Mouse (Mus musculus) heart, embryonic 11.5 days (tissue): ENCODE measurements at regions not wholly inside any gene's neighbourhood (a gene's known extent, or its start where the extent isn't known, plus 50 kb on each side); places are given as distances from the start of the nearest gene placed in this dataset.

Source experiments
- ATAC-seq: fragments of 200-750 bp; cut with Nextera tagmentation; replicated peaks from 2 replicates; pipeline ENCODE4 v1.8.0; 2017; ENCODE audit warnings: moderate library complexity; ENCODE audit not compliant: insufficient number of reproducible peaks, low FRiP score, low TSS enrichment
- H3K27ac ChIP-seq: fragments of 300-500 bp; sonication (generic); 2 replicates; pipeline ENCODE4 v1.5.1; 2014; ENCODE audit warnings: mild to moderate bottlenecking, low read depth, low read length
- H3K27me3 ChIP-seq: fragments of 300-500 bp; sonication (generic); 2 replicates; pipeline ENCODE4 v1.6.1; 2014; ENCODE audit warnings: mild to moderate bottlenecking, low read length, mixed read lengths; ENCODE audit not compliant: control insufficient read depth, insufficient read depth
- H3K36me3 ChIP-seq: fragments of 300-500 bp; sonication (generic); 2 replicates; pipeline ENCODE4 v1.6.1; 2014; ENCODE audit warnings: mild to moderate bottlenecking, low read length, moderate library complexity, mixed read lengths; ENCODE audit not compliant: control insufficient read depth, insufficient read depth
- H3K4me1 ChIP-seq: fragments of 300-500 bp; sonication (generic); 2 replicates; pipeline ENCODE4 v1.6.1; 2014; ENCODE audit warnings: low read length; ENCODE audit not compliant: control insufficient read depth, insufficient read depth
- H3K4me2 ChIP-seq: fragments of 300-500 bp; sonication (generic); 2 replicates; pipeline ENCODE4 v1.6.1; 2014; ENCODE audit warnings: mild to moderate bottlenecking, moderate library complexity
- H3K4me3 ChIP-seq: fragments of 300-500 bp; sonication (generic); 2 replicates; pipeline ENCODE4 v1.5.1; 2014; ENCODE audit warnings: low read depth, low read length
- H3K9ac ChIP-seq: fragments of 300-500 bp; sonication (generic); 2 replicates; pipeline ENCODE4 v1.6.1; 2014; ENCODE audit warnings: mild to moderate bottlenecking, low read depth, low read length, moderate library complexity
- H3K9me3 ChIP-seq: fragments of 300-500 bp; sonication (generic); replicated peaks from 2 replicates; pipeline ENCODE4 v1.6.1; 2016; ENCODE audit warnings: low read length; ENCODE audit not compliant: control insufficient read depth
- WGBS: fragments of 180-500 bp; shearing (Covaris S2); extraction: QIAGEN DNeasy Blood & Tissue Kit; methylation state at CpG from one replicate; pipeline ENCODE4 v1.1.7; 2014; ENCODE audit not compliant: insufficient replicate concordance; 5-methylcytosine and 5-hydroxymethylcytosine counted together

DNA sequence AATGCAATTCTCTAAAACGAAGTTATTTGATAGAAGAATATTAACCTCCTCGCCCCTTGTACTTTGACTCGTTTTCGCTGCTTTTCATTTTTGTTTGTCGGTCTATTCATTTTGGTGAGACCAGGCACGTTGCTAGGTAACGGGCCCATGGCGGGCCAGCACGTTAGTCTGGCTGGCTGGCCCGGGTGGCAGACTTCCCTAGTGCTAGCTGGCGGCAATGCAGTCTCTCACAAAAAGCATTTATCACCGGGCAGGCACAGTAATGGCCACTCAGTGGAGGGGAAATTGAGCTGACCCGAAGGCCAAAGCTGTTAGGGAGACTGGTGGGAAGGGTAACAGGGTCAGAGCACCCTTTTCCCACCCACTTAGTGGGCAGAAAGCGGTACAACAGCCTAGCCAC is 163.7 kb downstream of the Gm12689 start:
- H3K4me3 ChIP-seq: no peak overlapping the region
- H3K27ac ChIP-seq: no peak overlapping the region
- WGBS: 17% methylated on average over 14 of the region's 14 CpGs
- no peaks in the 10 kb centered on the region for H3K4me1 ChIP-seq
- H3K9me3 ChIP-seq: no peaks in the 10 kb centered on the region
- peak overlapping the region; percentile 24 for H3K4me2 ChIP-seq
- H3K36me3 ChIP-seq: no peaks in the 10 kb centered on the region
- H3K27me3 ChIP-seq: no peaks in the 10 kb centered on the region
- no peak overlapping the region for H3K9ac ChIP-seq
- no peak for ATAC-seq

GRCm38 (mm10) chr4:99465493-99465892 is 169.8 kb downstream of the Gm12689 start:
- H3K4me3 ChIP-seq: no peak overlapping the region
- no peaks in the 10 kb centered on the region for H3K36me3 ChIP-seq
- H3K9ac ChIP-seq: no peak overlapping the region
- no peaks in the 10 kb centered on the region for H3K27me3 ChIP-seq
- H3K27ac ChIP-seq: no peak overlapping the region
- H3K9me3 ChIP-seq: no peaks in the 10 kb centered on the region
- WGBS: 77% methylated on average over 9 of the region's 9 CpGs
- ATAC-seq: no peak
- no peaks in the 10 kb centered on the region for H3K4me1 ChIP-seq
- no peak overlapping the region for H3K4me2 ChIP-seq

GRCm38 (mm10) chr4:99475701-99476218 is 180.1 kb downstream of the Gm12689 start:
- no peaks in the 10 kb centered on the region for H3K9me3 ChIP-seq
- H3K9ac ChIP-seq: no peak overlapping the region
- no peak for ATAC-seq
- 48% methylated on average over 11 of the region's 11 CpGs for WGBS
- no peak overlapping the region for H3K4me2 ChIP-seq
- no peak overlapping the region for H3K4me3 ChIP-seq
- H3K27me3 ChIP-seq: no peaks in the 10 kb centered on the region
- H3K4me1 ChIP-seq: no peaks in the 10 kb centered on the region
- no peaks in the 10 kb centered on the region for H3K36me3 ChIP-seq
- H3K27ac ChIP-seq: no peak overlapping the region

DNA sequence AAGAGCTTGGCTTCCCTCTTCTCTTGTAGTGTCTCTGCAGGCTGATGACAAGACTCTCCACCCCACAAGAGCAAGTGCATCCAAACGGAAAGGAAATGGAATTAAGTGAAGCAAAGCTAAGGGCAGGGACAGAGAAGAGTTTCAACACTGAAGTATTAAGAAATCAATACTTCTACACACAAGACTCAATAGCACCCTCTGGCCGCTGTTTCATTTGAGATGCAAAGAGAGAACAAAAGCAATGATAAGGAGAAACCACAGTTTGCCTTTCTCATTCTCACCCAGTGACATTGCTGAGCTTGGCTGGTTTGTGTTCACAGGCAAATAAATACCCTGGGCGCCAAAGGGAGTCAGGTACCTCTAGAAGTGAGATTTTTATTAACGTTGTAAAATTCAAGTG is 171.8 kb upstream of the Foxd3 start:
- H3K27ac ChIP-seq: no peak overlapping the region
- no peak overlapping the region for H3K9ac ChIP-seq
- no peaks in the 10 kb centered on the region for H3K9me3 ChIP-seq
- no peak overlapping the region for H3K4me3 ChIP-seq
- H3K27me3 ChIP-seq: no peaks in the 10 kb centered on the region
- ATAC-seq: no peak
- H3K36me3 ChIP-seq: no peaks in the 10 kb centered on the region
- no peaks in the 10 kb centered on the region for H3K4me1 ChIP-seq
- 59% methylated on average over 4 of the region's 4 CpGs for WGBS
- no peak overlapping the region for H3K4me2 ChIP-seq

GRCm38 (mm10) chr4:99491536-99492514 is 164.3 kb upstream of the Foxd3 start:
- Histone ChIP-seq H3K4me1 (no peaks in the 10 kb centered on the region), H3K27ac (no peak overlapping the region), H3K4me3 (no peak overlapping the region), H3K9ac (no peak overlapping the region), H3K4me2 (no peak overlapping the region), H3K9me3 (no peaks in the 10 kb centered on the region), H3K27me3 (no peaks in the 10 kb centered on the region), H3K36me3 (no peaks in the 10 kb centered on the region)
- no peak for ATAC-seq
- WGBS: 59% methylated on average over 12 of the region's 12 CpGs

- H3K27me3 ChIP-seq: no peaks in the 10 kb centered on the region
- no peak overlapping the region for H3K4me2 ChIP-seq
- no peaks in the 10 kb centered on the region for H3K4me1 ChIP-seq
- 78% methylated on average over 10 of the region's 10 CpGs for WGBS
- no peak overlapping the region for H3K9ac ChIP-seq
- H3K36me3 ChIP-seq: no peaks in the 10 kb centered on the region
- no peak for ATAC-seq
- no peak overlapping the region for H3K27ac ChIP-seq
- no peaks in the 10 kb centered on the region for H3K9me3 ChIP-seq
- H3K4me3 ChIP-seq: no peak overlapping the region
These were observed 152.8 kb upstream of the Foxd3 start for GRCm38 (mm10) chr4:99503221-99503744.

DNA sequence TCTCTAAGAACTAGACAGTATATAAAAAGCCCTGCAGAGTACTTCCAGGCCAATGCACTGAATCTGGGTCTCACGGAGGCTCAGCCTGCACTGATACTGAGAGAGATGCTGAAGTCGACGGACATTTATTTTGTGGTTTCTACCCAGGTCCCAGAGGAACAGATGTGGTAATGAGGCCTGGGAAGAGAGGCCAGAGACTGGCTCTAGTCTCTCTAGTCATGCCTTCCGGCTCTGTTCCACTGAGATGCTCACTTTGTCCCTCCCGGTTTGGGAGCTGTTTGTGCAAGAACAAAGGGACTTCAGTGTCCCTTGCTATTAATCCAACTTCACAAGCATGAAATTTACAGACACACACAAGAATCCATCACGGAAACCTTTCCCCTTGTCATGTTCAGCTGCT is 144.1 kb upstream of the Foxd3 start:
- no peaks in the 10 kb centered on the region for H3K27me3 ChIP-seq
- H3K4me2 ChIP-seq: no peak overlapping the region
- 67% methylated on average over 6 of the region's 6 CpGs for WGBS
- no peak overlapping the region for H3K27ac ChIP-seq
- no peaks in the 10 kb centered on the region for H3K36me3 ChIP-seq
- ATAC-seq: no peak
- no peaks in the 10 kb centered on the region for H3K9me3 ChIP-seq
- no peaks in the 10 kb centered on the region for H3K4me1 ChIP-seq
- no peak overlapping the region for H3K4me3 ChIP-seq
- H3K9ac ChIP-seq: no peak overlapping the region

- Histone ChIP-seq H3K9ac (no peak overlapping the region), H3K4me2 (no peak overlapping the region), H3K4me1 (no peaks in the 10 kb centered on the region), H3K27me3 (no peaks in the 10 kb centered on the region), H3K36me3 (no peaks in the 10 kb centered on the region), H3K27ac (no peak overlapping the region), H3K9me3 (no peaks in the 10 kb centered on the region), H3K4me3 (no peak overlapping the region)
- WGBS: 71% methylated on average over 3 of the region's 3 CpGs
- ATAC-seq: no peak
These were observed 139.2 kb upstream of the Foxd3 start for GRCm38 (mm10) chr4:99516883-99517282.
